Mouse (Mus musculus) stomach, embryonic 15.5 days (tissue): ENCODE measurements around the gene Bbs1. TPM values are rescaled to one million over a fixed set of nuclear protein-coding genes. Genes with fewer than 3 reads are reported as not detected.
"Not testable (repeated sequence)": the region's sequence is repeated elsewhere in the genome, so short reads cannot be mapped to it uniquely, and the experiment has no call there.

ENCODE experiments used
- ATAC-seq: fragments of 200-750 bp; cut with Nextera tagmentation; 2 replicates; pipeline ENCODE4 v1.8.0; 2017; ENCODE audit warnings: low read depth, moderate number of reproducible peaks, moderate TSS enrichment; ENCODE audit not compliant: insufficient read depth, low FRiP score
- H3K27ac ChIP-seq: fragments of 300-500 bp; sonication (generic); 2 replicates; pipeline ENCODE4 v1.5.1; 2015; ENCODE audit warnings: mild to moderate bottlenecking, inconsistent platforms
- H3K27me3 ChIP-seq: fragments of 300-500 bp; sonication (generic); replicated peaks from 2 replicates; pipeline ENCODE4 v1.6.1; 2015; ENCODE audit warnings: inconsistent platforms
- H3K36me3 ChIP-seq: fragments of 300-500 bp; sonication (generic); 2 replicates; pipeline ENCODE4 v1.6.1; 2015; ENCODE audit warnings: inconsistent platforms
- H3K4me1 ChIP-seq: fragments of 300-500 bp; sonication (generic); 2 replicates; pipeline ENCODE4 v1.6.1; 2015; ENCODE audit warnings: inconsistent platforms
- H3K4me2 ChIP-seq: fragments of 300-500 bp; sonication (generic); 2 replicates; pipeline ENCODE4 v1.6.1; 2015; ENCODE audit warnings: mild to moderate bottlenecking, inconsistent platforms
- H3K4me3 ChIP-seq: fragments of 300-500 bp; sonication (generic); replicated peaks from 2 replicates; pipeline ENCODE4 v1.5.1; 2015; ENCODE audit warnings: inconsistent platforms
- H3K9ac ChIP-seq: fragments of 300-500 bp; sonication (generic); 2 replicates; pipeline ENCODE4 v1.6.1; 2015; ENCODE audit warnings: inconsistent platforms
- H3K9me3 ChIP-seq: fragments of 300-500 bp; sonication (generic); 2 replicates; pipeline ENCODE4 v1.6.1; 2016; ENCODE audit warnings: inconsistent platforms
- WGBS: fragments of 180-500 bp; shearing (Covaris S2); methylation state at CpG from one replicate; pipeline ENCODE4 v1.1.7; 2015; 5-methylcytosine and 5-hydroxymethylcytosine counted together
- polyA plus RNA-seq: library from polyadenylated mRNA; unstranded; fragments of >200 nt; fragmentation: Nextera tagmentation; extraction: Ambion mirVana; gene quantifications from 2 replicates; pipeline ENCODE4 v1.2.1, GENCODE M21; 2015

The Bbs1 gene
- polyA plus RNA-seq, 1 experiment from 2014 or later, result 3.0 TPM

DNA sequence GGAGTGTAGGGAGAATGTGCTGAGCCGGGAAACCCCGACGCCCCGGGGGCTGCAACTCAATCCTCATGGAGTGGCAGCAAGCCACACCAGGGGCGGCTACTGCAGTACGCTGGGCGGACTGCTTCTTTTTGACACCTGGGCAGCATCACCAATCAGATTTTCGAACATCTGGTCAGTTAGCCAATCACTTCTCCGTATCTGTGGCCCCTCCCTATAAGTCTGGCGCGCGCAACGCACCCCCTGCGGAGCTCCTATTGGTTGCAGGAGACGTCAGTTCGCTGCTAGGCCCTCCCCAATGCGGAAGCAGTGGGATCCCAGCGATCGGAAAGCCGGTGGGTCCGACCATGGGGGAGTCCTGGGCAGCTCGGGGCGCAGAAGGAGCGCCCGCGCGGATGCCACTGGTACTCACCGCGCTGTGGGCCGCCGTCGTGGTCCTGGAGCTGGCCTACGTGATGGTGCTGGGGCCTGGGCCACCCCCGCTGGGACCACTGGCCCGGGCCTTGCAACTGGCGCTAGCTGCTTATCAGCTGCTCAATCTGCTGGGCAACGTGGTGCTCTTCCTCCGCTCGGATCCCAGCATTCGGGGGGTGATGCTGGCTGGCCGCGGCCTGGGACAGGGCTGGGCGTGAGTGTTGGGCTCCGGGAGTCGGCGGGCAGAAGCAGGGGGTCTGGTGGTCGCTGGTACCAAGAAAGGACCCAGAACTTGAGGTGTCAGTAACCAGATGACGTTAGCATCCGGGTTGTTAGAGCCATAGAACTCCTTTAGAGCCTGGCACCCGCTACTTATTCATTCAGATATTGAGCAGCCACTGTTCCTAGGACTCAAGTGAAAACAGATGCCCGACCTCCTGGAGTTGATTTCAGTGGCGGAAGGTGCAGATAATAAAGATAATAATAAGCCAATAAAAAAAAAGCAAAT lies 27.8 kb downstream of the Bbs1 start, which contains the start of gene Zdhhc24:
Gene Zdhhc24, plus strand, starts transcription at position 264 of the 919 bp plus-strand sequence.
- WGBS, result under 1% methylated on average over 52 of the region's 52 CpGs
- Histone ChIP-seq H3K36me3 (no peaks in the 10 kb centered on the region), H3K4me3 (peak within 1 kb of the TSS; percentile 98), H3K27me3 (0 out of 2 replicates have a peak, but pooled peaks cover 4% of the 10 kb centered on the region), H3K9me3 (no peaks in the 10 kb centered on the region), H3K9ac (peak within 1 kb of the TSS; percentile 86), H3K4me2 (peak within 1 kb of the TSS; percentile 95), H3K4me1 (peaks cover 12% of the 10 kb centered on the region), H3K27ac (peak within 1 kb of the TSS; percentile 83)
- ATAC-seq, result peak; percentile 98

DNA sequence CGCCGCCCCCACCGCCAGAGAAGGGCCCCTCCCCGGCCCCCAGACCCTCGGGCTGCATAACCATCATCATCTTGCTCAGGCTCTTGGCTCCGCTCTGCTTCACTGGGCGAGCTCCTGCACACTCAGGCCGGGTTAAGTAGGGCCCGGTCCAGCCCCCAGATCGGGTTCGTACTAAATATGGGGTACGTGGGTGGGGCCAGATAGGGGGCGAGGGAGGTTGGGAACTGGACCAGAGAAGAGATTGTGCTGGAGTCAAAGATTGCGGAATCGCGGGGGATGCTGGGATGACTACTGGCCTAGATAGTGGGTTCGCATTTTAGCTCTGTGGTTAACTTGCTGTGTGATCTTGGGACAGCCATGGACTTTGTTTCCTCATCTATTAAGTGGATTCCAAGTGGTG lies 28.6 kb downstream of the Bbs1 start, which contains the start of gene Actn3:
Gene Actn3, minus strand, starts transcription at position 125 of the 400 bp plus-strand sequence.
- no peak for ATAC-seq
- WGBS, result 4% methylated on average over 17 of the region's 17 CpGs
- H3K9ac ChIP-seq, result peak within 1 kb of the TSS; percentile 86
- peak within 1 kb of the TSS; percentile 98 for H3K4me3 ChIP-seq
- H3K4me1 ChIP-seq, result peaks cover 12% of the 10 kb centered on the region
- peak within 1 kb of the TSS; percentile 95 for H3K4me2 ChIP-seq
- H3K9me3 ChIP-seq, result no peaks in the 10 kb centered on the region
- H3K36me3 ChIP-seq, result no peaks in the 10 kb centered on the region
- 0 out of 2 replicates have a peak, but pooled peaks cover 4% of the 10 kb centered on the region for H3K27me3 ChIP-seq
- H3K27ac ChIP-seq, result peak within 1 kb of the TSS; percentile 83

- Histone ChIP-seq H3K4me2 (no peak overlapping the region), H3K27me3 (0 out of 2 replicates have a peak, but pooled peaks cover 4% of the 10 kb centered on the region), H3K9me3 (no peaks in the 10 kb centered on the region), H3K27ac (no peak overlapping the region), H3K4me3 (no peak overlapping the region), H3K9ac (no peak overlapping the region), H3K36me3 (no peaks in the 10 kb centered on the region), H3K4me1 (peaks cover 12% of the 10 kb centered on the region)
- WGBS, result 59% methylated on average over 3 of the region's 3 CpGs
- ATAC-seq, result no peak
Measured at GRCm38 (mm10) chr19:4876755-4877154, 29.7 kb downstream of the Bbs1 start.

GRCm38 (mm10) chr19:4876241-4876640 lies 30.2 kb downstream of the Bbs1 start:
- Histone ChIP-seq H3K4me1 (peaks cover 12% of the 10 kb centered on the region), H3K27ac (no peak overlapping the region), H3K4me3 (no peak overlapping the region), H3K9ac (no peak overlapping the region), H3K36me3 (no peaks in the 10 kb centered on the region), H3K9me3 (no peaks in the 10 kb centered on the region), H3K4me2 (no peak overlapping the region), H3K27me3 (0 out of 2 replicates have a peak, but pooled peaks cover 4% of the 10 kb centered on the region)
- 66% methylated on average over 3 of the region's 4 CpGs for WGBS
- ATAC-seq, result no peak

- ATAC-seq, H3K36me3 ChIP-seq, H3K9ac ChIP-seq, H3K27me3 ChIP-seq, H3K4me3 ChIP-seq, H3K9me3 ChIP-seq, H3K4me2 ChIP-seq, H3K27ac ChIP-seq: not testable (repeated sequence)
- H3K4me1 ChIP-seq, result peaks cover 12% of the 10 kb centered on the region
- 87% methylated on average over 1 of the region's 1 CpGs for WGBS
Measured at GRCm38 (mm10) chr19:4874613-4875012, 31.8 kb downstream of the Bbs1 start.

DNA sequence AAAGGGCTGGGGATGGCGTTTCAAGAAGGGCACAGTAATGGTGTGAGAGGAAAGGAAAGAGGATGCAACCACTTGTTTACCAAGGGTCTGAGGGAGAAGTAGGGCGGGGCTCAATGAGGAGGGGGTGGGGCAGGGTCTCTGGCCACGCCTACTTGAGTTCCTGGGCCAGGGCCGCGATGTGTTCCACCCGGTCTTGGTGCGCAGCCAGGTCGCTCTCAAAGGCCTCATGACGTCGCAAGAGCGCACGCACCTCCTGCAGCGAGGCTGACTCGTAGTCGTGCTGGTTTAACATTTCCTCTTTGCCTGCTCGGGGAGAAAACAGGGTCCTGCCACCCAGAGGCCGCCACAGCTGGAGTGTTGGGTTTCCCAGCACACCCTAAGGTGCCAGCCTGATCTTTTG lies 41.3 kb downstream of the Bbs1 start:
- Histone ChIP-seq H3K4me2 (peak overlapping the region; percentile 40), H3K36me3 (no peaks in the 10 kb centered on the region), H3K27me3 (0 out of 2 replicates have a peak, but pooled peaks cover 5% of the 10 kb centered on the region), H3K27ac (no peak overlapping the region), H3K9ac (no peak overlapping the region), H3K9me3 (no peaks in the 10 kb centered on the region), H3K4me3 (no peak overlapping the region), H3K4me1 (no peaks in the 10 kb centered on the region)
- WGBS, result 5% methylated on average over 17 of the region's 17 CpGs
- 0 out of 2 replicates have a peak, but pooled peaks have one; percentile 37 for ATAC-seq

- Histone ChIP-seq H3K4me3 (no peak overlapping the region), H3K36me3 (no peaks in the 10 kb centered on the region), H3K9ac (no peak overlapping the region), H3K27ac (no peak overlapping the region), H3K4me2 (no peak overlapping the region), H3K27me3 (0 out of 2 replicates have a peak, but pooled peaks cover 5% of the 10 kb centered on the region), H3K4me1 (no peaks in the 10 kb centered on the region), H3K9me3 (no peaks in the 10 kb centered on the region)
- no peak for ATAC-seq
- WGBS, result 65% methylated on average over 6 of the region's 6 CpGs
Measured at GRCm38 (mm10) chr19:4863048-4863447, 43.4 kb downstream of the Bbs1 start.

DNA sequence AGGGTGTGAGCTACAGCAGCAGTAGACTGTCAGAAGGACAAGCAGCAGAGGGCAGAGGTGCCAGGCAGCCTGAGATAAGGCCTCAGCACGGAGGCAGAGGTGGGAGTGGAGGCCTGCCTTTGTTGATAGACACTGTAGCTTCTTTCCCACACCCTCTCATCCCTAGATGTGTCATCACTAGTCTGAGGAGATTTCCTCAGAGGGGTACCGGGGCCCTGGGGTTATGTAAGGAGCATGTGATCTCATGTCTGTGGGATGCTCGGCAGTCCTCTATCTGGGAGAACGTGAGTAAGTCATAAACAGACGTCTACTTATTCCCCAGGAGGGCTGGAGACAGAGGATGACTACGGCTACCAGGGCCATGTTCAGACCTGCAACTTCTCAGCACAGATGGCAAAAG lies 47.3 kb downstream of the Bbs1 start:
- WGBS, result 65% methylated on average over 6 of the region's 6 CpGs
- Histone ChIP-seq H3K9me3 (no peaks in the 10 kb centered on the region), H3K4me2 (no peak overlapping the region), H3K9ac (no peak overlapping the region), H3K4me1 (peaks cover 11% of the 10 kb centered on the region; the same call in 1 of the 2 replicates), H3K4me3 (no peak overlapping the region), H3K27ac (no peak overlapping the region), H3K27me3 (no peaks in the 10 kb centered on the region), H3K36me3 (no peaks in the 10 kb centered on the region)
- ATAC-seq, result peak; percentile 91

- H3K27me3 ChIP-seq, result no peaks in the 10 kb centered on the region
- no peak for ATAC-seq
- no peaks in the 10 kb centered on the region for H3K36me3 ChIP-seq
- peak overlapping the region; percentile 96 for H3K4me2 ChIP-seq
- H3K9me3 ChIP-seq, result no peaks in the 10 kb centered on the region
- H3K4me1 ChIP-seq, result peaks cover 11% of the 10 kb centered on the region; the same call in 1 of the 2 replicates
- H3K9ac ChIP-seq, result no peak overlapping the region
- peak overlapping the region; percentile 56 for H3K4me3 ChIP-seq
- H3K27ac ChIP-seq, result no peak overlapping the region
- 80% methylated on average over 4 of the region's 4 CpGs for WGBS
Measured at GRCm38 (mm10) chr19:4855951-4856350, 50.5 kb downstream of the Bbs1 start.

- H3K36me3 ChIP-seq, result no peaks in the 10 kb centered on the region
- 3% methylated on average over 14 of the region's 14 CpGs for WGBS
- H3K27ac ChIP-seq, result no peak overlapping the region
- peak overlapping the region; percentile 43; the same call in 1 of the 2 replicates for H3K9ac ChIP-seq
- peak overlapping the region; percentile 56 for H3K4me3 ChIP-seq
- no peaks in the 10 kb centered on the region for H3K27me3 ChIP-seq
- H3K4me1 ChIP-seq, result peaks cover 11% of the 10 kb centered on the region; the same call in 1 of the 2 replicates
- H3K9me3 ChIP-seq, result no peaks in the 10 kb centered on the region
- peak; percentile 20; the same call in 1 of the 2 replicates for ATAC-seq
- H3K4me2 ChIP-seq, result peak overlapping the region; percentile 96
Measured at GRCm38 (mm10) chr19:4855470-4855820, 51.0 kb downstream of the Bbs1 start.

GRCm38 (mm10) chr19:4854552-4855469 lies 51.6 kb downstream of the Bbs1 start, which contains the start of gene Ctsf:
TSS of gene Ctsf (plus strand) at chr19:4855130.
- Histone ChIP-seq H3K36me3 (no peaks in the 10 kb centered on the region), H3K27ac (no peak within 1 kb of the TSS), H3K27me3 (no peaks in the 10 kb centered on the region), H3K4me3 (peak within 1 kb of the TSS; percentile 56), H3K9ac (peak within 1 kb of the TSS; percentile 43; the same call in 1 of the 2 replicates), H3K9me3 (no peaks in the 10 kb centered on the region), H3K4me1 (peaks cover 11% of the 10 kb centered on the region; the same call in 1 of the 2 replicates), H3K4me2 (peak within 1 kb of the TSS; percentile 96)
- WGBS, result 3% methylated on average over 45 of the region's 45 CpGs
- ATAC-seq, result peak; percentile 55; the same call in 1 of the 2 replicates
